Mouse (Mus musculus) liver, postnatal 0 days (tissue): Measurements from ENCODE around the gene Hdgfl3. TPM values are rescaled to one million over a fixed set of nuclear protein-coding genes. Genes with fewer than 3 reads are reported as not detected.

Source experiments
- ATAC-seq: fragments of 200-750 bp; cut with Nextera tagmentation; 2 replicates; pipeline ENCODE4 v1.8.0; 2017; ENCODE audit warnings: mild to moderate bottlenecking, moderate library complexity
- DNase-seq: peaks from one replicate; pipeline ENCODE4 v3.0.0-alpha.2; 2016
- H3K27ac ChIP-seq: fragments of 300-500 bp; sonication (generic); 2 replicates; pipeline ENCODE4 v1.5.1; 2014; ENCODE audit warnings: antibody characterized with exemption, moderate library complexity, mild to moderate bottlenecking, low read depth
- H3K27me3 ChIP-seq: fragments of 300-500 bp; sonication (generic); 2 replicates; pipeline ENCODE4 v1.6.1; 2014; ENCODE audit warnings: low read length, control low read depth, mixed read lengths; ENCODE audit not compliant: insufficient read depth
- H3K36me3 ChIP-seq: fragments of 300-500 bp; sonication (generic); replicated peaks from 2 replicates; pipeline ENCODE4 v1.6.1; 2014; ENCODE audit warnings: mild to moderate bottlenecking, control low read depth, low read length, moderate library complexity, mixed read lengths; ENCODE audit not compliant: insufficient read depth
- H3K4me1 ChIP-seq: fragments of 300-500 bp; sonication (generic); 2 replicates; pipeline ENCODE4 v1.6.1; 2014; ENCODE audit warnings: antibody characterized with exemption, mild to moderate bottlenecking, control low read depth; ENCODE audit not compliant: insufficient read depth
- H3K4me2 ChIP-seq: fragments of 300-500 bp; sonication (generic); 2 replicates; pipeline ENCODE4 v1.6.1; 2014; ENCODE audit warnings: low read depth, mild to moderate bottlenecking, low read length, moderate library complexity, mixed read lengths
- H3K4me3 ChIP-seq: fragments of 300-500 bp; sonication (generic); 2 replicates; pipeline ENCODE4 v1.5.1; 2014; ENCODE audit warnings: low read depth, low read length
- H3K9ac ChIP-seq: fragments of 300-500 bp; sonication (generic); replicated peaks from 2 replicates; pipeline ENCODE4 v1.6.1; 2014; ENCODE audit warnings: mild to moderate bottlenecking, moderate library complexity
- H3K9me3 ChIP-seq: fragments of 300-500 bp; sonication (generic); 2 replicates; pipeline ENCODE4 v1.6.1; 2016; ENCODE audit warnings: mild to moderate bottlenecking, control low read depth, low read length, mixed read lengths
- CTCF ChIP-seq: sonication (generic); IDR thresholded peaks from 2 replicates; pipeline ENCODE4 v1.5.1; 2016; ENCODE audit warnings: antibody characterized with exemption, low read depth
- EP300 ChIP-seq: IDR thresholded peaks from 2 replicates; pipeline ENCODE4 v1.6.1; 2016; ENCODE audit warnings: antibody characterized with exemption, low read depth, mild to moderate bottlenecking
- WGBS: fragments of 180-500 bp; shearing (Covaris S2); extraction: QIAGEN DNeasy Blood & Tissue Kit; methylation state at CpG from one replicate; pipeline ENCODE4 v1.1.7; 2014; ENCODE audit not compliant: insufficient replicate concordance; 5-methylcytosine and 5-hydroxymethylcytosine counted together
- polyA plus RNA-seq: library from polyadenylated mRNA; unstranded; fragments of >200 nt; fragmentation: Nextera tagmentation; extraction: Ambion mirVana; gene quantifications from 2 replicates; pipeline ENCODE4 v1.2.1, GENCODE M21; 2015

Gene Hdgfl3
- polyA plus RNA-seq, 1 experiment from 2014 or later: 0.59 TPM

DNA sequence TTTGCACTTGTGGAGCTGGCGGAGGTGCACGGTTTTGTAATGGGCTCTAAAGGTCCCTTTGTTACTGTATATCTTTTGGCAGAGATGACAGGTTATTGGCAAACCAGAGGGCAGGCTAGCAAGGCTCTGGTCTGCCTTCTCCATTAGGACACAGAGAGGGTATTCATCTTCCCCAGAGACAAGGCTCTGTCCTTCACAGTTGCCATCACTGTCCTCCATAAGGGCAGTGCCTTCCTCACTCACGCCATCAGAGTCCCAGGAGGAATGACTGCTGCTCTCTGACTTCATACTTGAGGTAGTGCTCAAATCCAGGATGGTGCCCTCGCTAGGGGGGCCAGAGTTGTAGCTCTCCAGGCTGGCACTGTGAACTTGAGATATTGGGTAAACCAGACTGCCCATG lies 34.2 kb upstream of the Hdgfl3 start:
- H3K9ac ChIP-seq: no peak overlapping the region
- no peak for ATAC-seq
- no peak for TF ChIP-seq CTCF
- no peak for TF ChIP-seq EP300
- no peaks in the 10 kb centered on the region for H3K4me1 ChIP-seq
- no peak for DNase-seq
- no peaks in the 10 kb centered on the region for H3K9me3 ChIP-seq
- peaks cover 9% of the 10 kb centered on the region; the same call in 1 of the 2 replicates for H3K27me3 ChIP-seq
- no peak overlapping the region for H3K4me3 ChIP-seq
- no peak overlapping the region for H3K4me2 ChIP-seq
- no peaks in the 10 kb centered on the region for H3K36me3 ChIP-seq
- 61% methylated on average over 4 of the region's 4 CpGs for WGBS
- no peak overlapping the region for H3K27ac ChIP-seq

- TF ChIP-seq CTCF: no peak
- no peak for TF ChIP-seq EP300
- Histone ChIP-seq H3K4me3 (no peak overlapping the region), H3K36me3 (no peaks in the 10 kb centered on the region), H3K27me3 (peaks cover 9% of the 10 kb centered on the region; the same call in 1 of the 2 replicates), H3K4me1 (no peaks in the 10 kb centered on the region), H3K9me3 (no peaks in the 10 kb centered on the region), H3K27ac (no peak overlapping the region), H3K4me2 (no peak overlapping the region), H3K9ac (no peak overlapping the region)
- no peak for DNase-seq
- no peak for ATAC-seq
- WGBS: 69% methylated on average over 5 of the region's 5 CpGs
Measured at GRCm38 (mm10) chr7:81966195-81966594, 31.9 kb upstream of the Hdgfl3 start.

- Histone ChIP-seq H3K36me3 (no peaks in the 10 kb centered on the region), H3K9ac (no peak overlapping the region), H3K4me2 (no peak overlapping the region), H3K27ac (no peak overlapping the region), H3K4me1 (no peaks in the 10 kb centered on the region), H3K9me3 (no peaks in the 10 kb centered on the region), H3K27me3 (peaks cover 14% of the 10 kb centered on the region), H3K4me3 (no peak overlapping the region)
- ATAC-seq (no peak), DNase-seq (no peak)
- TF ChIP-seq EP300: no peak
- peak; percentile 76 for TF ChIP-seq CTCF
- WGBS: 8% methylated on average over 3 of the region's 3 CpGs
Measured at GRCm38 (mm10) chr7:81959704-81960103, 25.4 kb upstream of the Hdgfl3 start.

DNA sequence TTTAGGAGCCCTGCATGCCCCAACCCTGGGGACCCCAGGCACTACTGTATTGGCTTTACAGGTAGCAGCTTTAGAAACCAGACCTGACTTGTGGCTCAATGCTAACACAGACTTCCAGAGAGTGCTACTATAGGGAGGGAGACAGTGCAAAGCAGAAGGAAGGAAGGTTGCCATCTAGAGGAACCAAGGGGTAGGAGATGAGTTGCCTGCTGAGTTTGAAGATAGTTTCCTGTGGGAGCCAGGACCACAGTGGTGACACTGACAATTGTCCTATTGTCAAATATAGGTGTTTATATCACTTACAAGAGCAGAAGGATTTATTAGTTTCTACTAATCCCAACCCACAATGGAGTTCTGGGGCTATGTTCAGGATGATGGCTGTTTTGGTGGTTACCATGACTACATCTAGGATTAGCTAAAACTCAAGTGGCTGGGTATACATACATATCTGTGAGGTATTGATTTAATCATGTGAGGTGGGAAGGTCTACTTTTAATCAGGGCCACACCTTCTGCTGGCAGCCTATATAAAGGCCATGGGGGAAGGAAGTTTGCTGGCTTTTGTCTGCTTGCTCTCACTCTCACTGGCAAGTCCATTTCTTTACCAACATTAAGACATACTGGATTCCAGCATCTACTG lies 20.1 kb upstream of the Hdgfl3 start:
- Histone ChIP-seq H3K4me2 (no peak overlapping the region), H3K36me3 (no peaks in the 10 kb centered on the region), H3K4me3 (no peak overlapping the region), H3K9me3 (no peaks in the 10 kb centered on the region), H3K9ac (no peak overlapping the region), H3K4me1 (no peaks in the 10 kb centered on the region), H3K27me3 (peaks cover 10% of the 10 kb centered on the region), H3K27ac (no peak overlapping the region)
- no peak for ATAC-seq
- no peak for TF ChIP-seq EP300
- peak; percentile 62 for TF ChIP-seq CTCF
- no peak for DNase-seq

DNA sequence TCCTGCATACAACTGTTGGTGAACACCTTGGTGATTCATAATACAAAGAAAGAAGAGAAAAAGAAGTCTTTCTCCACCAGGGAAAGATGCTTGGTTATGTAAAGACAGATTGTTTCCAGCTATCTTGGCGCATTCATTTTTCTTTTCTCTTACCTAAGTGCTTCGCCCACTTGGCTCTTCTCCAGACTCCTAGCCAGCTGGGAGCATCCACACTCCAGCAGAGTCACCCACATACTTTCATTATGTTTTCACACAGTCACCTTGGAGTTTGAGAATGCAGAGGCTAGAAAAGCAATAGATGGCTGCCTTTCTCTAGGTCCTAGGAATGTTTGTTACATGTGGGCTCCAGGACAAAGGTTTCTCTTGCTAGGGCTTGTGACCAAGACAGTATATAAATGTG lies 16.2 kb upstream of the Hdgfl3 start:
- Histone ChIP-seq H3K4me1 (no peaks in the 10 kb centered on the region), H3K4me3 (no peak overlapping the region), H3K27me3 (no peaks in the 10 kb centered on the region; the same call in 1 of the 2 replicates), H3K9ac (no peak overlapping the region), H3K4me2 (no peak overlapping the region), H3K9me3 (no peaks in the 10 kb centered on the region), H3K36me3 (no peaks in the 10 kb centered on the region), H3K27ac (no peak overlapping the region)
- no peak for DNase-seq
- no peak for ATAC-seq
- WGBS: 73% methylated on average over 2 of the region's 2 CpGs
- TF ChIP-seq CTCF: no peak
- TF ChIP-seq EP300: no peak

DNA sequence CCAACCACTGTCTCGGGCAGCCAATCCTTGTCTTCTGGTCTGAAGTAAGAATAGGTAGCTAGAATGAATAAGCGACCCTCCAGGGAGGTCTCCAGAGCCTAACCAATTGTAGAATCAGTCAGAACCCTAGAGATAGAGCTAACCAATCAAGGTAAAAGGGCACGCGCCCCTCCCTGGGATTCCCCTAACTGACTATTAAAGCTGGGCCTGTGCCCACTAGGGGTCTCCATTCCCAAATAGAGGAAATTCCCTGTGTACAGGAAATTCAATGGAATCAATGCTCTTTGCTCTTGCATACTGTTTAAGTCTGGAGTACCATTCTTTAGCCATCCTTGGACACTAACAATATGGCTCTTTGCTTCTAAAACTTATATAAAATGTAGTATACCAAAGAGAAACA lies 11.1 kb upstream of the Hdgfl3 start:
- Histone ChIP-seq H3K4me1 (no peaks in the 10 kb centered on the region), H3K4me2 (no peak overlapping the region), H3K9me3 (no peaks in the 10 kb centered on the region), H3K36me3 (no peaks in the 10 kb centered on the region), H3K27ac (no peak overlapping the region), H3K4me3 (no peak overlapping the region), H3K9ac (no peak overlapping the region), H3K27me3 (peaks cover 6% of the 10 kb centered on the region; the same call in 1 of the 2 replicates)
- ATAC-seq: no peak
- DNase-seq: no peak
- WGBS: 37% methylated on average over 4 of the region's 4 CpGs
- TF ChIP-seq EP300 (no peak), CTCF (no peak)

DNA sequence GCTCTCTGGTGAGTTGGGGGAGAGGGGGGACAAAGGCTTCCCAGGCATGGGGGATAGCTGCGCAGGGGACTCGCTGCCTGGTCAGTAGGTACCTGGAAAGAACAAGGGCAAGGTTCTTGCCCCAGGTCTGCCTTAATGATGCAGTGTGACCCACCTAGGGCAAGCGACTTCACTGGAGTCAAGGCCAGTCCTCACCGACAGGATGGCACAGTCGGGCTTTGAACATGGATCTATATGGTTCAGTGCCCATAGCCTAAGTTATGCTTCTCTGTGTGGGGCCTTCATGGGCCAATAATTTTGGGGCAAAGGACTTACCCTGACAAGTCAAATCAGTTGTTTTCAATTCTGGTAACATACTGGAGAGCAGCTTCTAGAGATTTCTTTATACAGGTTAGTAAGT lies 533 bp upstream of the Hdgfl3 start:
- peak overlapping the region; percentile 55; the same call in 1 of the 2 replicates for H3K4me3 ChIP-seq
- no peak overlapping the region for H3K27ac ChIP-seq
- H3K4me1 ChIP-seq: 0 out of 2 replicates have a peak, but pooled peaks cover 3% of the 10 kb centered on the region
- H3K9ac ChIP-seq: no peak overlapping the region
- H3K9me3 ChIP-seq: no peaks in the 10 kb centered on the region
- 18% methylated on average over 5 of the region's 5 CpGs for WGBS
- no peak for ATAC-seq
- no peaks in the 10 kb centered on the region for H3K36me3 ChIP-seq
- H3K27me3 ChIP-seq: peaks cover 58% of the 10 kb centered on the region
- TF ChIP-seq CTCF: no peak
- TF ChIP-seq EP300: no peak
- no peak for DNase-seq
- peak overlapping the region; percentile 69 for H3K4me2 ChIP-seq
